Mouse (Mus musculus): ENCODE measurements at regions not wholly inside any gene's neighbourhood (a gene's known extent, or its start where the extent isn't known, plus 50 kb on each side); places are given as distances from the start of the nearest gene placed in this dataset.

GRCm38 (mm10) chr16:30879878-30880277 lies 201.4 kb downstream of the Xxylt1 start:
- WGBS = 86% methylated on average over 1 of the region's 1 CpGs

GRCm38 (mm10) chr16:30880682-30881081 lies 200.6 kb downstream of the Xxylt1 start:
- Histone ChIP-seq H3K27me3 (ENCODE audit: control insufficient read depth, insufficient read depth, low read length) (no peaks in the 10 kb centered on the region), H3K4me3 (no peak overlapping the region), H3K36me3 (ENCODE audit: control insufficient read depth, insufficient read depth, low read length) (no peaks in the 10 kb centered on the region), H3K4me1 (ENCODE audit: control insufficient read depth, insufficient read depth, low read length) (no peaks in the 10 kb centered on the region; the same call in none of the 2 replicates), H3K79me2 (replicated peaks; ENCODE audit: control insufficient read depth, insufficient read depth, low read length) (no peaks in the 10 kb centered on the region), H3K27ac (no peak overlapping the region), H3K9ac (ENCODE audit: low read depth, low read length) (no peak overlapping the region)
- intact Hi-C loops (cut with DNase I) = no loop called here
- WGBS = 97% methylated on average over 3 of the region's 3 CpGs
- DNase-seq = no peak
- TF ChIP-seq POLR2A (IDR thresholded peaks at IDR 0.05; ENCODE audit: insufficient read depth, low read depth, low read length) (no peak), CTCF (IDR thresholded peaks at IDR 0.05) (no peak), EP300 (IDR thresholded peaks at IDR 0.05; ENCODE audit: insufficient read depth, low read depth, low read length) (no peak)

More at GRCm38 (mm10) chr16:30879878-30880277, 201.4 kb downstream of the Xxylt1 start:
- Histone ChIP-seq H3K27me3 (ENCODE audit: control insufficient read depth, insufficient read depth, low read length) (no peaks in the 10 kb centered on the region), H3K4me1 (ENCODE audit: control insufficient read depth, insufficient read depth, low read length) (no peaks in the 10 kb centered on the region; the same call in none of the 2 replicates), H3K4me3 (no peak overlapping the region), H3K79me2 (replicated peaks; ENCODE audit: control insufficient read depth, insufficient read depth, low read length) (no peaks in the 10 kb centered on the region), H3K9ac (ENCODE audit: low read depth, low read length) (no peak overlapping the region), H3K27ac (no peak overlapping the region), H3K36me3 (ENCODE audit: control insufficient read depth, insufficient read depth, low read length) (no peaks in the 10 kb centered on the region)
- TF ChIP-seq CTCF (IDR thresholded peaks at IDR 0.05) = no peak
- TF ChIP-seq POLR2A (IDR thresholded peaks at IDR 0.05; ENCODE audit: insufficient read depth, low read depth, low read length) = no peak
- no peak for TF ChIP-seq EP300 (IDR thresholded peaks at IDR 0.05; ENCODE audit: insufficient read depth, low read depth, low read length)
- intact Hi-C loops (cut with DNase I) = no loop called here
- no peak for DNase-seq

- Histone ChIP-seq H3K4me3 (no peak overlapping the region), H3K27ac (no peak overlapping the region), H3K27me3 (ENCODE audit: control insufficient read depth, insufficient read depth, low read length) (no peaks in the 10 kb centered on the region), H3K36me3 (ENCODE audit: control insufficient read depth, insufficient read depth, low read length) (no peaks in the 10 kb centered on the region), H3K79me2 (replicated peaks; ENCODE audit: control insufficient read depth, insufficient read depth, low read length) (no peaks in the 10 kb centered on the region), H3K9ac (ENCODE audit: low read depth, low read length) (no peak overlapping the region), H3K4me1 (ENCODE audit: control insufficient read depth, insufficient read depth, low read length) (no peaks in the 10 kb centered on the region; the same call in none of the 2 replicates)
- TF ChIP-seq POLR2A (IDR thresholded peaks at IDR 0.05; ENCODE audit: insufficient read depth, low read depth, low read length) (no peak), EP300 (IDR thresholded peaks at IDR 0.05; ENCODE audit: insufficient read depth, low read depth, low read length) (no peak), CTCF (IDR thresholded peaks at IDR 0.05) (no peak)
- no peak for DNase-seq
- intact Hi-C loops (cut with DNase I) = no loop called here
- 57% methylated on average over 5 of the region's 5 CpGs for WGBS
These were observed 200.0 kb downstream of the Xxylt1 start for GRCm38 (mm10) chr16:30881186-30881585.

GRCm38 (mm10) chr16:30883490-30884188 lies 197.6 kb downstream of the Xxylt1 start:
- no peaks in the 10 kb centered on the region for H3K36me3 ChIP-seq (ENCODE audit: control insufficient read depth, insufficient read depth, low read length)
- no peak overlapping the region for H3K4me3 ChIP-seq
- intact Hi-C loops (cut with DNase I) = no loop called here
- no peak overlapping the region for H3K9ac ChIP-seq (ENCODE audit: low read depth, low read length)
- no peak for DNase-seq
- H3K27me3 ChIP-seq (ENCODE audit: control insufficient read depth, insufficient read depth, low read length) = no peaks in the 10 kb centered on the region
- TF ChIP-seq CTCF (IDR thresholded peaks at IDR 0.05) (no peak), EP300 (IDR thresholded peaks at IDR 0.05; ENCODE audit: insufficient read depth, low read depth, low read length) (no peak), POLR2A (IDR thresholded peaks at IDR 0.05; ENCODE audit: insufficient read depth, low read depth, low read length) (no peak)
- no peaks in the 10 kb centered on the region; the same call in none of the 2 replicates for H3K4me1 ChIP-seq (ENCODE audit: control insufficient read depth, insufficient read depth, low read length)
- 75% methylated on average over 13 of the region's 13 CpGs for WGBS
- H3K79me2 ChIP-seq (replicated peaks; ENCODE audit: control insufficient read depth, insufficient read depth, low read length) = no peaks in the 10 kb centered on the region
- H3K27ac ChIP-seq = no peak overlapping the region

GRCm38 (mm10) chr16:30884189-30884551 lies 197.1 kb downstream of the Xxylt1 start:
- intact Hi-C loops (cut with DNase I) = no loop called here
- H3K4me3 ChIP-seq = no peak overlapping the region
- no peaks in the 10 kb centered on the region for H3K36me3 ChIP-seq (ENCODE audit: control insufficient read depth, insufficient read depth, low read length)
- H3K9ac ChIP-seq (ENCODE audit: low read depth, low read length) = no peak overlapping the region
- no peak overlapping the region; the same call in 1 of the 2 replicates for H3K27ac ChIP-seq
- no peak for DNase-seq
- H3K27me3 ChIP-seq (ENCODE audit: control insufficient read depth, insufficient read depth, low read length) = no peaks in the 10 kb centered on the region
- TF ChIP-seq EP300 (IDR thresholded peaks at IDR 0.05; ENCODE audit: insufficient read depth, low read depth, low read length) (no peak), POLR2A (IDR thresholded peaks at IDR 0.05; ENCODE audit: insufficient read depth, low read depth, low read length) (no peak), CTCF (IDR thresholded peaks at IDR 0.05) (no peak)
- 50% methylated on average over 6 of the region's 6 CpGs for WGBS
- no peaks in the 10 kb centered on the region for H3K79me2 ChIP-seq (replicated peaks; ENCODE audit: control insufficient read depth, insufficient read depth, low read length)
- H3K4me1 ChIP-seq (ENCODE audit: control insufficient read depth, insufficient read depth, low read length) = no peaks in the 10 kb centered on the region; the same call in none of the 2 replicates

GRCm38 (mm10) chr16:30886982-30887381 lies 194.2 kb downstream of the Xxylt1 start:
- Histone ChIP-seq H3K79me2 (replicated peaks; ENCODE audit: control insufficient read depth, insufficient read depth, low read length) (no peaks in the 10 kb centered on the region), H3K9ac (ENCODE audit: low read depth, low read length) (no peak overlapping the region), H3K4me3 (no peak overlapping the region), H3K36me3 (ENCODE audit: control insufficient read depth, insufficient read depth, low read length) (no peaks in the 10 kb centered on the region), H3K27ac (no peak overlapping the region), H3K4me1 (ENCODE audit: control insufficient read depth, insufficient read depth, low read length) (no peaks in the 10 kb centered on the region; the same call in none of the 2 replicates), H3K27me3 (ENCODE audit: control insufficient read depth, insufficient read depth, low read length) (no peaks in the 10 kb centered on the region)
- no peak for DNase-seq
- intact Hi-C loops (cut with DNase I) = no loop called here
- 66% methylated on average over 1 of the region's 1 CpGs for WGBS
- TF ChIP-seq EP300 (IDR thresholded peaks at IDR 0.05; ENCODE audit: insufficient read depth, low read depth, low read length) (no peak), POLR2A (IDR thresholded peaks at IDR 0.05; ENCODE audit: insufficient read depth, low read depth, low read length) (no peak)
